Mouse (Mus musculus) lung, postnatal 4 days (tissue): ENCODE results near the gene Olfr1535.
A peak's percentile ranks its signal among the peaks of the same experiment; 100 is the strongest.

Experiments
- DNase-seq, 2 experiments: peaks; one replicate each; pipeline ENCODE4 v3.0.0; 2021

The Olfr1535 gene

DNA sequence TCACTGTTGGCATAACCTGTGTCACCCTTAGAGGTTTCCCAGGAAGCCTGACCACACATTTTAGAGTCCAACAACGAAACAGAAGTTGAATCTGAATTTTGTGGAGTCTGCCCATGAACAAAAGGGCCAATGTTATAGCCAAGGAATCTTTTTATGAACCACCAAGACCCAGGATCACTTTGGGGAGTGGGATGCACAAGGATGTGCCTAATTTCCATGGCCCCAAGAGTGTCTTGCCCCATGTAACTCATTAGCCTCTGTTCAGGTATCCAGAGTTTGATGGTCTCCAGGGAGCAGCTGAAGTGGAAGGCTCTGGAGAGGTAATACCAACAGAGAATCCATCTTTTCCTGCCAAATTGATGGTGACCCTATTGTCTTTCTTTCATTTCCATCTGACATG is at the start of gene Olfr1535:
Gene Olfr1535, minus strand, starts transcription at position 101 of the 400 bp plus-strand sequence.
- no peak for DNase-seq

DNA sequence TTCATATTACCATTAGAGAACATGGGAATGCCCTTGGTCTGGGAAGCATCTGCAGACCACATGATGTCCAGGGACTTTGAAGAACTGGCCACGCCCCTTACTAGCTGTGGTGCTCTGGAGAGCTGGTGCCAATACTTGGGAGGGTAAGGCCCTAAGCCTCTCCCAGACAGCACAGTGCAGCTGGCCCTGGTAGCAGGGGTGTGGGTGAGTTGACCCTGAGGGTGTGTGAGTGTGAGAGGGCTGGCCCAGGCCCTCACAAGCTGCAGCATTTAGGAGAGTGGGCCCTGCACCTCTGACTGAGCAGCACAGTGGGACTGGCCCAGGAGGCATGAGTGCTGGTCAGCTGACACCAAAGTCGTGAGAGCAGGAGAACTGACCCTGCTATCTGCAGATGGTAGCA is 31.9 kb upstream of the Olfr1535 start:
- DNase-seq, result no peak

DNA sequence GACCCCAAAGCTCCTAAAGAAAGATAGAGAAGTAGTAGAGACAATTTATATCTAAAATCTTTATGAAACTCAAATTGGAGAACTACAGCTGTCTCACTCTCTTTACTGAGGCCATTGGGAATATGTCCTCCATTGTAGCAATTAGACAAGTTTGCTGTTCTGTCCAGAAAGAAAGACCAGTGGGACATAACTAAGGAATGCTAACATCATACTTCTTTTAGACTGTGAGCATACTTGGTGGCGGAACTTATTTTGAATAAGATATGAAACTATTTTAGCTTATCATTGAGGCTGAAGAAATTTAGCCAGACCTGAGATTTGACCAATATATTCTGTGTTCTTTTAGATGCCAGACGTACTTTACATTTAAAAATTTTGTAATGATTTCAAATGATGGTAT is 22.0 kb upstream of the Olfr1535 start, which contains the start of gene Olfr1364:
Gene Olfr1364, minus strand, starts transcription at position 101 of the 400 bp plus-strand sequence.
- no peak for DNase-seq

DNA sequence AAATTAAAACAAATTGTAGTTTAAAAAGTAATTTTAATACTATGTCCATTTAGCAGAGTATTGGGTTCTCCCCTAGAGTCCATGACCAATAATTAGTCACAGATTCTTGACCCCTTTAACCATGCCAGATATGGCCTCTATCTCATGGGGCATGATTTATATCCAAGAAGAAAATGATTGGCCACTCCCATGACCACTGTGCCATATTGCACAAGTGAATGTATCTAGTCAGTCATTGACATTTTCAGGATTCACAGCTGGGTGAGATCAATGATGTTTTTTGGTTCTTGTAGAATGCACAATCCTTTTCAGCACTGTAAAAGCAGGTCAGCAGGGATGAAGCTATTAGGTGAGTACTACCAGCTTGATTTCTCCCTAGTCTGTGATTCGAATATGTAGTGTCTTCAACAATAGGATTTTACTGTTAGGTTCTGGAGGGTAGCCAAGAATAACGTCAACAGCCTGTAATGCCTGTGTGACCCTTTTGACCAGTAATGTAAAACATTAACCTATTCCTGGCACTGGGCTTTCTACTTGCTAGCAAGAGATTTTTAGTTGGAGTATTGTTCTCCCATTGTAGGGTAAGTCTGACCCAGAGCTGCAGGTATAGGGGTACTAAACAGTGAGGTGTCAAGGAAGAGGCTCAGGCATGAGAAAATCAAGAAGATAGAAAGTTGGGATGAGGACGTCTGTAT is 9.1 kb downstream of the Olfr1535 start:
- no peak for DNase-seq

DNA sequence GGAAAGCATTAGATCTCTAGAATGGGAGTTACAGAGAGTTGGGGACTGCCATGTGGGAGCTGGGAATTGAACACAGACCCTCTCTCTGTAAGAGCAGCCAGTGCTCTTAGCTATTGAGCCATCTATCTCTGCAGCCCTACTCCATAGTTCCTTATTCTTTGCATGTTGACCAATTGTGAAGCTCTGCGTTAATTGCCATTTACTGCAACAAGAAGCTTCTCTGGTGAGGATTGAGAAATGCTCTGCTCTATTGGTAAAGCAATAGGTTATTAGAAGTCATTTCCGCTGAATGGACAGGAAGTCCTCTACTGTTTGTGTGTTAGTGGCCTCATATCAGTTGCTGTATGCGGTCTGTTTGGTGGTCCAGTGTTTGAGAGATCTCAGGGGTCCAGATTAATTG is 10.2 kb downstream of the Olfr1535 start:
- DNase-seq, result no peak

DNA sequence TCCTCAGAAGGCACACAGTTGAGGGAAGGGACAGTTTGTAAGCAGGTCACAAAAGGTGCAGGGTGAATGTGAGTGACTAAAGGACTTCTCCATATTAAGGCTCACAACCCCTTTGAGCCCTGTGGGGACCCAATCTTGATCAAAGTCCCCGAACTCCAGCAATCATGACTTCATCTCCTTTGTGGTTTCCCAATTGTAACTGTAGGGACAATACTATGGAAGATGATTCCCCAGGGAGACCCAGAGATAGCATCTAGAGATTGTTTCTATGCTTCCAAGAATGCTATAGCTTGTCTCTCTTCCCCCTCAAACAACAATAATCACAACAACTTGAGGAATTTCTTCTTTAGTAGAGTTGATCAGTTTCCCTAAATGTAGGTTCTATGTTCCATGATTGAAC is 17.0 kb downstream of the Olfr1535 start, which contains the start of gene Olfr1366:
Gene Olfr1366, minus strand, starts transcription at position 101 of the 400 bp plus-strand sequence.
- DNase-seq, result no peak

DNA sequence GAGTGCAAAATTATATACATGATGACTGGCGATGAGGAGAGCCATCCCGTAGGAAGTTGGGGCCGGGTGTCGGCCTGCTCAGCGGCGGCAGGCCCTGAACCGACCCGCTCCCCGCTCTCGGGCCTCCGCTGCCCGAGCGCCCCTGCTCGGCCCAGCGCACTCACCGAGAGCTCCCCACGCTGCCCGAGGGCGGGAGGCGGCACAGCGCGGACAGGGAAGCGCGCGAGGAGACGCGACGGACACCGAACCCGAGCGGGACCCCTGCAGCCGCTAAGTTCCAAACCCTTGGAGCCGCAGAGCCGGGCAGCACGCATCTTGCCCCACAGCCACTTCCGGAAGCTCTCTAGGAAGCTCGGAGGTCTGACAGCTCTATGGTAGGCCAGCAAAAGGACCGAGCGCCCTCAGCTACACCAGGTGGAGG is 28.9 kb downstream of the Olfr1535 start, which contains the start of gene Zkscan8:
Gene Zkscan8, minus strand, starts transcription at position 340 of the 421 bp plus-strand sequence.
- peak; percentile 91 to 93 for DNase-seq

DNA sequence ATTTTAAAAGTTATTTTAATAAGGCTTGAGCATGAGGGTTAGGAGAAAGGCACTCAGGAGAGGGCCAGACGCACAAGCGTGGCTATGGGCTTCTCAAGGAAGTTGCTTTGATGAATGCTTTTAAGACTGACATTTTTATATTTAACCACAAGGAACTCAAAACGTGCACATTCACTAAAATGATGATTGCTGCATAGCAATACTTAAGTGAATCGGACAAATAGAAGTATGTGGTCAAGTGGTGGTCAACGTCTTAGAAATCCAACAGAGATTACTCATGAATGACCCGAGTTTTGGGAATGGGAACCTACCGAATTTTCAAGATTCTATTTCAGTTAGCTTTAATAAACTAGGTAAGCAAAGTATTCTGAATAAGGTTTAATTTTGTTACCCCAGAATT is 29.6 kb downstream of the Olfr1535 start:
- DNase-seq, result no peak

DNA sequence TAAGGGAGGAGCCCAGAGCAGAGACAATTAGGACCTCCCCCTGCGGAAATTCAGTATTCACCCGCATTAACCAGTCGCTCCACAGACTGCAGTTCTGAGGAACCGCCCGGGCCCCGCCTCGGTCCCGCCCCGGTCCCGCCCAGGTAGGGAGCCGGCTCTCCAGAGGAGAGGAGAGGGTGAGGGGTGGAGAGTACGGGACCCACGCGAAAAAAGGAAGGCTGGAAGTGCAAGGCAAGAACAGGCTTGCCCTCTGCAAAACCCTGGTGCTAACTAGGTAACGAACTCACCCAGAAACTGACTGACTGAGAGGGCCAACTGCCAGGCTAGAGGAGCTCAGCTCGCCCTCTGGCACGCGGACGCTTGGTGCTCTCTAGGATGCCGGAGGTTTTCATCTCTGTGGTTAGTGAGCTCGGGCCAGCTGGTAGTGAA is 53.5 kb downstream of the Olfr1535 start:
- DNase-seq, result peak; percentile 85 to 86
